Mouse (Mus musculus): ENCODE measurements around the gene Phyhd1. TPM values are rescaled to one million over a fixed set of nuclear protein-coding genes. Genes with fewer than 3 reads are reported as not detected.

Phyhd1 gene
- polyA plus RNA-seq, 1 experiment: 11.8 TPM

DNA sequence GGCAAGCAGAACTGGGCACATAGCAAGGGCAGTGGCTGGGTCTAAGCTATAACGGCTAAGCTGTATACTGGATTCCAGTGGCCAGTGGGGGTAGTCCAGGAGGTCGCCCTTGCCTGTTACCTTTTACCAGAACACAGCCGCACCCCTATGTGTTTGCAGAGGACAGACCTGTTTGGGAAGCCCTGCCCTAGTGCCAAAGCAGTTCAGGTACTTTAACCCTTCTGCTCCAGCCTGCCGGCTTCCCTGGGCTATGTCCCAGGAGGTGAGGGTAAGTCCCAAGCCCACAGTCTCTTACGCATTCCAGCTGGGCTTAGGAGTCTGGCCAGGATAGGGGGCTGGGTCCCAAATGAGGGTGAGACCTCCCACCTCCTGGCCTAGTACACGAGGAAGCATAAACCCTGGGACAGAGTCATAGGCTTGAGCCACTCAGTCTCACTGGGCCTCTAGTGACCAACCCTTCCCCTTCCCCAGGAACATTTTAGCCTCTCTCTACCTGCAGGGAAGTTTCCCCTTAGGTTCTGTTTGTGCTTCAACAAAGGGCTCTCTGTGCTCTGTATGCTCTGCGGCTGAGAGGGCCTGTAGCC lies 21.3 kb upstream of the Phyhd1 start:
- TF ChIP-seq POLR2A (IDR thresholded peaks at IDR 0.05; ENCODE audit: borderline replicate concordance, extremely low read depth, insufficient read depth, insufficient read length, poor library complexity, severe bottlenecking) (no peak), CTCF (IDR thresholded peaks at IDR 0.05; ENCODE audit: borderline replicate concordance, extremely low read depth, insufficient read depth, insufficient read length) (no peak)
- DNase-seq (ENCODE audit: low read depth): no peak

DNA sequence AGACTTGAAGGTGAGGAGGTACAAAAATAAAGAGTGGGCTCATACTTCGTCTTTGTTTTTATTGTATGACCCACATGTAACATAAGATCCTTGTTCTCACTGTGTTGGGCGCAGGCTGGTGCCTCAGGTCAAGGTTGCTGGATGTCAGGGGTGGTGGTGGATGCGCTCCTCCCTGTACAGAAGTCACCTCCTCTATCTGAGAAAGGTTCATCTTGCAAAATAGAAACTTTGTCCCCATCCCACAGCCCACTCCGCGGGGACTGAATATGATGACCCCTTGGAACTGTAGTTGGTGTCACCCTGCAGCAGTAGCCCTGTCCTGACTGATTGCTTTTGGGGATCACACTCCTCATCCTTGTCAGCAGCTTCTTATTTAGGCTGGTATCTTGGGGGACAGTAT lies 19.0 kb upstream of the Phyhd1 start:
- TF ChIP-seq POLR2A (IDR thresholded peaks at IDR 0.05; ENCODE audit: borderline replicate concordance, extremely low read depth, insufficient read depth, insufficient read length, poor library complexity, severe bottlenecking) (no peak), CTCF (IDR thresholded peaks at IDR 0.05; ENCODE audit: borderline replicate concordance, extremely low read depth, insufficient read depth, insufficient read length) (no peak)
- DNase-seq (ENCODE audit: low read depth): no peak

DNA sequence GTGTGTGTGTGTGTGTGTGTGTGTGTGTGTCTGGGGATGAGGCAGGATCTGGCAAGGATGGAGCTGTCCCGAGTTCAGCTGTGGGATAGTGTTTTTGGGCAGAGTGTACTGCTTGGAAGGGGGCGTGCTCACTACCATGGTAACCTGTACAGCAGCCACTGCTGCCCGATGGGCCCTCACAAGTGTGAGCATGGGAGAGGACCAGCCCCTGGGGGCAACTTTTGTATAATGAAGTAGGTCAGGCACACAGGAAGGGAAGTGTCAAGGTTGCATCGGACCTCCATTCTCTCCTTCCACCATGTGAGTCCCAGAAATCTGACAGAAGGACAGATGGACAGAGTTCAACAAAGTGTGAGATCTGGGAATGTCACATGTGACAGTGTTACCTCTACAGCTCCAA lies 18.3 kb upstream of the Phyhd1 start:
- DNase-seq (ENCODE audit: low read depth): no peak
- TF ChIP-seq POLR2A (IDR thresholded peaks at IDR 0.05; ENCODE audit: borderline replicate concordance, extremely low read depth, insufficient read depth, insufficient read length, poor library complexity, severe bottlenecking) (no peak), CTCF (IDR thresholded peaks at IDR 0.05; ENCODE audit: borderline replicate concordance, extremely low read depth, insufficient read depth, insufficient read length) (no peak)

DNA sequence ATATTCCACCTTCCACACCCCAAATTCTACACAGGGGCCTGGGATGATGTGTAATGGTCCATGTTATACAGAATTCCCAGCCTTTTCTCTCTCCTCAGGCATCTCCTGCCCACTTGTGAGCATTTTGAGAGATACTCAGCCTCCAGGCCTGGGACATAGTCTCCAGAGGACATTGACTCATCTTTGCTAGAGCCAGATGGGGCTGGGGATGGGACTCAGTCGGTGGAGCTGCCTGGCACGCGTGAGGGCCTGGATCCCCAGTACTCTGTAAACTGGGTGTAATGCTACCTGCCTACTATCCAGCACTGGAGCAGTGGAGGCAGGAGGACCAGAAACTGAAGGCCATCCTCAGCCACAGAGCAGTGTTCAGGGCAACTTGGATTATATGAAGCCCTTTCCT lies 16.8 kb upstream of the Phyhd1 start:
- no peak for DNase-seq (ENCODE audit: low read depth)
- TF ChIP-seq POLR2A (IDR thresholded peaks at IDR 0.05; ENCODE audit: borderline replicate concordance, extremely low read depth, insufficient read depth, insufficient read length, poor library complexity, severe bottlenecking): no peak
- TF ChIP-seq CTCF (IDR thresholded peaks at IDR 0.05; ENCODE audit: borderline replicate concordance, extremely low read depth, insufficient read depth, insufficient read length): no peak

DNA sequence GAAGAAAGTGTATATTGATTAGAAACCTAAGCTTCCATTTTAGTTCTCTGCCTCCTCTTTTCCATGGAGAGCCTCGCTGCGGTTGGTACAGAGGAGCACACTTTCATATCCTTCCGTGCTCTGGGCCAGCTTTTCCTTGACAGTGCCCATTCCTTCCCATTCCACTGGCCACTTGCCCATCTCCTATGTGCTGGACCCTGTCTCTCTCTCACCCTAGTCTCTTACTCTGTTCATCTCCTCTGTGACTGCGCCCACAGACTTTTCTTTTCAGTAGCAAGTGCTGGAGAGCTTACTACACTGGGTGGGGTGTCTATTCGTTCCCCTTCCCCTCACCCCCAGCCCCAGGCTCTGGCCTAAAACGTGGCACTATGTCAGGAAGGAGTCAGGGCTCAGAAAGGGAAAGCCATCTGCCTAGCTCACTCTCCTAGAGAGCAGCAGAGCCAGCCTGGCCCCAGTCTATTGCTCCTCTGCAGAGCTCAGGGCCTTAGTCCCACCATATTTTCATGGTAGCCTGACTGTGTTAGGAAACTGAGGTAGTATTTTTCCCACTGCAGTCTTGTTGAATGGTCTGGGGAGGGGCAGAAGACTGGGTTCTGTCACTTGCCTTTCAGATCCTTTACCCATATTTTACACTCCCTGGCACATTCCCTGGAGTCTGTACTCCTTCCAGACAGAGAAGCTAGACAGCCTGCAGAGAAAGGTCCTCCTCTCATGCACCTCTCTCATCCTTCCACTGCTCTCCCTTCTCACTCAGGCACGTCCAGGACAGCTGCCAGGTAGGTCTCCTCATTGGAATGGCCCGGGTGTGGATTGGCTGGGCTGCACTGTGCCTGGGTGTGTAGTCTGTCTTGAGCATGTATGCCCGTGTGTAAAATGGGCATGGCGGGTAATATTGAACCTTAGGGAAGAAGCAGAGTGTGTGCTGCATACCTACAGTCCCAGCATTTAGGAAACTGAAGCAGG lies 15.6 kb upstream of the Phyhd1 start:
- no peak for DNase-seq (ENCODE audit: low read depth)
- TF ChIP-seq CTCF (IDR thresholded peaks at IDR 0.05; ENCODE audit: borderline replicate concordance, extremely low read depth, insufficient read depth, insufficient read length) (no peak), POLR2A (IDR thresholded peaks at IDR 0.05; ENCODE audit: borderline replicate concordance, extremely low read depth, insufficient read depth, insufficient read length, poor library complexity, severe bottlenecking) (no peak)

DNA sequence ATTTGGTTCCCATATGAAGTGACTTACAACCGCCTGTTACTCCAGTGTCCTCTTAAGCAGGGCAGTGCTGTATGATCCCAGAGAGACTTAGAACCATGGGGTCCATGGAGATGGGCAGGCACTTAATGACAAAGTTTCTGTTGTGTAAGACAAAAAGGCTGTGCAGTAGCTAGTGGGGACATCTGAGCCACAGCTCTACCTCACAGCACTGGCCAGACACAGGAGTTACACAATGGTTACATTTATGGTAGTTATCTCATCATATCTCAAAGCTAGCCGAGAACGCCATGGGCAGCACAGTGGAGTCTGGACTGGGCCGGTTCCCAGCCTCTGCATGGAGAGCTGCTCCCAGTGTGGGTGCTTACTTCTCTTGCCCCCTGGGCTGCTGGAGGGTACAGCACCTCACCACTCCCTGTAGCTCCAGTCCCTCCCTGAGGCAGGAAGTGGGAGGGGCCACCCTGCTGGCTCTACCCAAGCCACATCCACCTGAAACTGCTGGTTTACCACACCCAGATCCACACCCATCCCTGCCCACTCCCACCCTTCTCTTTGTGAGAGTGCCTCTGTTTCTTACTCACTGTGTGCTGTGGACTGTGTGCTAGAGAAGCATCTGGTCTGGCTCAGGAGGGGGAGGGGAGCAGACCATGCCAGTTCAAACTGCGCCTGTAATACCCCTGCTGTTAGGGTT lies 14.4 kb upstream of the Phyhd1 start:
- DNase-seq (ENCODE audit: low read depth): no peak
- no peak for TF ChIP-seq POLR2A (IDR thresholded peaks at IDR 0.05; ENCODE audit: borderline replicate concordance, extremely low read depth, insufficient read depth, insufficient read length, poor library complexity, severe bottlenecking)
- TF ChIP-seq CTCF (IDR thresholded peaks at IDR 0.05; ENCODE audit: borderline replicate concordance, extremely low read depth, insufficient read depth, insufficient read length): no peak

DNA sequence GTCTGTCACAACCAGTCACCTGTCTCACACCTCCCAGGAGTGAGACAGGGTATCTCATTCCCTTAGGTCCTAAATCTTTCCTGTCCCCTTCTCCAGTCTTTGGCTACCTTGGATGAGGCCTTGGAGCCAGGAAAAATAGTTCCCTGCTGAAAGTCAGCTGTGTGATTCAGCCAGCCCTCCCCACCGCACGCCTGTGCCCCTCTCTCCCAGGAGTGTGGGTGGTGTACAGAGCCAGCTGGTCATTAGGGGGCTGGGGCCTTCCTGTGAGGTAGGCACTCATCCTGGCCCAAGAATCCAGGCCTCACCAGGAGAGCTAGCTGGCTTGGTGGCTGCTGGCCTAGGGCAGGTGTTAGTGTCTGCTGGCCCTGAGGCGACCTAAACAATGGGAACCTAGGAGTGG lies 13.5 kb upstream of the Phyhd1 start:
- TF ChIP-seq POLR2A (IDR thresholded peaks at IDR 0.05; ENCODE audit: borderline replicate concordance, extremely low read depth, insufficient read depth, insufficient read length, poor library complexity, severe bottlenecking) (no peak), CTCF (IDR thresholded peaks at IDR 0.05; ENCODE audit: borderline replicate concordance, extremely low read depth, insufficient read depth, insufficient read length) (no peak)
- no peak for DNase-seq (ENCODE audit: low read depth)

DNA sequence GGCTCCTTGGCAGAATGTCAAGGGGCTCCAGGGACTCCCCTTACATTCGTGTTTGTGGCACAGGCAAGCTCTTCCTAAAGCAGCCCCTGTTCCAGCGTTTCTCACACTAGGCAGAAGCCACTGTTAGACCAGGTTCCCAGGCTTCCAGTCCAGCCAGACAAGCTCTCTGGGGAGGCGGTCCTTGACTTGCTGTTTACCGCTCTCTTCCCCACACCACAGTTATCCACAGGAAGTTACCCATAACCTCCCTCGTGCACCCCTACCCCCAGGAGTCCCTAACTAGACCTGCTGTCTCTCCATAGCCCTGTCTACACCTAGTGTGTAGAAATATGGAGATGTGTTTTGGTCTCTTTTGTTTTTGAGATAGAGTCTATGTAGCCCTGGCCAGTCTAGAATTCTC lies 12.2 kb upstream of the Phyhd1 start:
- no peak for DNase-seq (ENCODE audit: low read depth)
- TF ChIP-seq CTCF (IDR thresholded peaks at IDR 0.05; ENCODE audit: borderline replicate concordance, extremely low read depth, insufficient read depth, insufficient read length): no peak
- no peak for TF ChIP-seq POLR2A (IDR thresholded peaks at IDR 0.05; ENCODE audit: borderline replicate concordance, extremely low read depth, insufficient read depth, insufficient read length, poor library complexity, severe bottlenecking)

DNA sequence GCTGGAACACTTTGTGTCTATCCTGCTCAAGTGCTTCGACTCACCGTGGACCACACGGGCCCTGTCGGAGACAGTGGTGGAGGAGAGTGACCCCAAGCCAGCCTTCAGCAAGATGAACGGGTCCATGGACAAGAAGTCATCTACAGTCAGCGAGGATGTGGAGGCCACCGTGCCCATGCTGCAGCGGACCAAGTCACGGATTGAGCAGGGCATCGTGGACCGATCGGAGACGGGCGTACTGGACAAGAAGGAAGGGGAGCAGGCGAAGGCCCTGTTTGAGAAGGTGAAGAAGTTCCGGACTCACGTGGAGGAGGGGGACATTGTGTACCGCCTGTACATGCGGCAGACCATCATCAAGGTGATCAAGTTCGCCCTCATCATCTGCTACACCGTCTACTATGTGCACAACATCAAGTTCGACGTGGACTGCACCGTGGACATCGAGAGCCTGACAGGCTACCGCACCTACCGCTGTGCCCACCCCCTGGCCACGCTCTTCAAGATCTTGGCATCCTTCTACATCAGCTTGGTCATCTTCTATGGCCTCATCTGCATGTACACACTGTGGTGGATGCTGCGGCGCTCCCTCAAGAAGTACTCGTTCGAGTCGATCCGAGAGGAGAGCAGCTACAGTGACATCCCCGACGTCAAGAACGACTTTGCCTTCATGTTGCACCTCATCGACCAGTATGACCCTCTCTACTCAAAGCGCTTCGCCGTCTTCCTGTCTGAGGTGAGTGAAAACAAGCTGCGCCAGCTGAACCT lies 10.2 kb upstream of the Phyhd1 start:
- no peak for TF ChIP-seq POLR2A (IDR thresholded peaks at IDR 0.05; ENCODE audit: borderline replicate concordance, extremely low read depth, insufficient read depth, insufficient read length, poor library complexity, severe bottlenecking)
- TF ChIP-seq CTCF (IDR thresholded peaks at IDR 0.05; ENCODE audit: borderline replicate concordance, extremely low read depth, insufficient read depth, insufficient read length): no peak
- no peak for DNase-seq (ENCODE audit: low read depth)

DNA sequence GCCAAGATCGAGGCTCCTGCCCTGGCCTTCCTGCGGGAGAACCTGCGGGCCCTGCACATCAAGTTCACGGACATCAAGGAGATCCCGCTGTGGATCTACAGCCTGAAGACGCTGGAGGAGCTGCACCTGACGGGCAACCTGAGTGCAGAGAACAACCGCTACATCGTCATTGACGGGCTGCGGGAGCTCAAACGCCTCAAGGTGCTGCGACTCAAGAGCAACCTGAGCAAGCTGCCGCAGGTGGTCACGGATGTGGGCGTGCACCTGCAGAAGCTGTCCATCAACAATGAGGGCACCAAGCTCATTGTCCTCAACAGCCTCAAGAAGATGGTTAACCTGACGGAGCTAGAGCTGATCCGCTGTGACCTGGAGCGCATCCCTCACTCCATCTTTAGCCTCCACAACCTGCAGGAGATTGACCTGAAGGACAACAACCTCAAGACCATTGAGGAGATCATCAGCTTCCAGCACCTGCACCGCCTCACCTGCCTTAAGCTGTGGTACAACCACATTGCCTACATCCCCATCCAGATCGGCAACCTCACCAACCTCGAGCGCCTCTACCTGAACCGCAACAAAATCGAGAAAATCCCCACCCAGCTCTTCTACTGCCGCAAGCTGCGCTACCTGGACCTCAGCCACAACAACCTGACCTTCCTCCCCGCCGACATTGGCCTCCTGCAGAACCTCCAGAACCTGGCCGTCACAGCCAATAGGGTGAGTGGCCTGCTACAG lies 9.2 kb upstream of the Phyhd1 start:
- DNase-seq (ENCODE audit: low read depth): no peak
- TF ChIP-seq POLR2A (IDR thresholded peaks at IDR 0.05; ENCODE audit: borderline replicate concordance, extremely low read depth, insufficient read depth, insufficient read length, poor library complexity, severe bottlenecking) (no peak), CTCF (IDR thresholded peaks at IDR 0.05; ENCODE audit: borderline replicate concordance, extremely low read depth, insufficient read depth, insufficient read length) (no peak)

Data from brain, embryonic 14.5 days (tissue).